Mouse (Mus musculus): ENCODE measurements around the gene Sorcs1. TPM values are rescaled to one million over a fixed set of nuclear protein-coding genes. Genes with fewer than 3 reads are reported as not detected.

The Sorcs1 gene
- polyA plus RNA-seq, 1 experiment from 2014 or later = 9.7 TPM

DNA sequence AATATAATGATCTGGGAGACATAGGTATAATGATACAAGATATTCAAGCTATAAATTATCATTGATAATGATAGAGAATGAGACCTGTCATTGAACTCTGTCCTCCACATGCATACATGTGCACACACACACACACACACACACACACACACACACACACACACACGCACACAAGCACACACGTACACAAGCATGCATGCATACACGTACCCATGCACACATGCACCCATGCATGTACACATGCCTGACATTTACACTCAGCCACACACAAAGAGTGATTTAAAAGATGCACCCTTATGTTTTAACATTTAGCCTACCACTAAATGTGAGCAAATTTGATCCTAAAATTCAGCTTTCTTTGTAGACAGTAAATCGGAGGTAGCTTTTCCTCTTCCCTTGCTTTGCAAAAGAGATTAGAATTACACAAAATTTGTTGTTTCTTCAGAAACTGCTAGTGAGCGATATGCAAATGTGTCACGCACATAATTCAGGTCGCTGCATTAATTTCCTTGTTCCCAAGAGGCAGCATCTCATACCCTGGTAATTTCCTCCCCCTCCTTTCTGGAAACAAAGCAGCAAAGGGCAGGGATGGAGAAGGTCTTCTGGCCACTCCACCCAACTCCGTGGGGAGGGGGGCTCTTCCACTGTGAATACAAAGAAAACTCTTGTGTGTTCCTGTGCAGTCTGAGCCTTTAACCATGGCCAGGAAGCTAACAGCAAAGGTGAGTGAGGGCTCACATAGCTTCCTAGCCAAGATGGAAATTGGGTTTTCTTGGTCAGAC lies 38.0 kb downstream of the Sorcs1 start:
- Histone ChIP-seq H3K4me1 (peaks cover 9% of the 10 kb centered on the region; the same call in 1 of the 2 replicates), H3K27ac (replicated peaks) (no peak overlapping the region), H3K9me3 (no peaks in the 10 kb centered on the region), H3K4me2 (replicated peaks) (no peak overlapping the region), H3K27me3 (no peaks in the 10 kb centered on the region), H3K36me3 (no peaks in the 10 kb centered on the region), H3K9ac (replicated peaks) (no peak overlapping the region), H3K4me3 (no peak overlapping the region)
- ATAC-seq (replicated peaks) = no peak
- 54% methylated on average over 8 of the region's 8 CpGs for WGBS

DNA sequence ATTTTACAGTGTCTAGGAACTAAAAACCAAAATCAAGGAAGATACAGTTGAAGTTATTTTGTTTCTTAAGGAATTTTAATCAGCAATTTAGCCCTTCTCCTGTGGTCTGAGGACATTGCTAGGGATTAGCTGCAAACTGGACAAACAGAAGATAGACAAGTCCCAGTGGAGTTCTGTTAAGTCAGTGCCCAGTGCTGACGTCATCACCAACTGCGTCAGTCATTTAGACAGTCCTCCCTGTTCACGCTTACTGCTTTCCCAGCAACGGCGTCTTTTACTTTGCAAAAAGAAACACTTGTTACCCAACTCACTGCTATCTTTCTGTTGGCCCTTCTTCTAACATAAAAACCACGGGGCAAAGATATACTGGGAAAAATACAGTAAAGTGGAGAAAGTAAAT lies 40.3 kb downstream of the Sorcs1 start:
- Histone ChIP-seq H3K27me3 (no peaks in the 10 kb centered on the region), H3K27ac (replicated peaks) (no peak overlapping the region), H3K4me3 (no peak overlapping the region), H3K36me3 (no peaks in the 10 kb centered on the region), H3K9me3 (no peaks in the 10 kb centered on the region), H3K4me2 (replicated peaks) (no peak overlapping the region), H3K4me1 (peaks cover 9% of the 10 kb centered on the region; the same call in 1 of the 2 replicates), H3K9ac (replicated peaks) (no peak overlapping the region)
- WGBS = 67% methylated on average over 6 of the region's 6 CpGs
- ATAC-seq (replicated peaks) = no peak

DNA sequence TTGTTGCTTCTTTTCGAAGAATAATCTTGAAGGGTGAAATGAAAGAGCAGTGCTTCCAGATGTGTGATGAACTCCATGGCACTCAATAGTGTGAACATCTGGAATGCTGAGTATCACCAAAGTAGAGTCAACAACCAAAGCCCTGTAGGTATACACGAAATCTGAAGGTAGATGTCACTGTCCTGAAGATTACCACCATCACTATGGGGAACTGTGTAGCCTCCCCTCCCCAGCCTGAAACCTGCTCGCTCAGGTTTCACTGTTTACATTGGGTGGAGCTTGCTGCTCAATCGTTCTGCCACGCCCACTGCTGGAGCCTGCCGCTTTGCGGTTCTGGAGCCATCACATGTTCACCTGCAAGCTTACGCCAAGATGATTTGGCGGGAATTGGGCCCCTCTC lies 64.4 kb downstream of the Sorcs1 start:
- H3K4me2 ChIP-seq (replicated peaks) = no peak overlapping the region
- no peaks in the 10 kb centered on the region for H3K36me3 ChIP-seq
- H3K27me3 ChIP-seq = no peaks in the 10 kb centered on the region
- peaks cover 5% of the 10 kb centered on the region; the same call in 1 of the 2 replicates for H3K4me1 ChIP-seq
- WGBS = 47% methylated on average over 9 of the region's 9 CpGs
- no peak overlapping the region for H3K4me3 ChIP-seq
- no peak overlapping the region for H3K9ac ChIP-seq (replicated peaks)
- H3K27ac ChIP-seq (replicated peaks) = no peak overlapping the region
- ATAC-seq (replicated peaks) = no peak
- H3K9me3 ChIP-seq = no peaks in the 10 kb centered on the region

DNA sequence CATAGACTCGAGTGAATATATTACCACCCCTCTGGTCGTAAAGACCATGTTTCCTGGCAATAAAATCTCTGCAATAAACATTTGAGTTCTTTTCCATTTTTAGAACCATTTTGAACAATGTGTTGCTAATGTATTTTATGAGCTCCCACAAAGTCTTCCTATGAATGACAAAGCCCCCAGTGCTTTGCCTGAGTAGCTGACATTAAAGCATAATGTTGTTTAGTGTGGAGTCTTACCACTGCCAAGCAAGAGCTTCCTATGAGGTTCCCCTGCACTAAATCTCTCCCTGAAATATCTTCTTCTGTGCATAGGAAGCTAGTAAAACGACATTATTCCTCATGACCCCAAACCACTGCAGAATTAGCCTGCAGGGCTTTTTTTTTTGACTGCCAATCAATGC lies 66.8 kb downstream of the Sorcs1 start:
- no peak for ATAC-seq (replicated peaks)
- Histone ChIP-seq H3K4me3 (no peak overlapping the region), H3K9me3 (no peaks in the 10 kb centered on the region), H3K27me3 (no peaks in the 10 kb centered on the region), H3K9ac (replicated peaks) (no peak overlapping the region), H3K4me2 (replicated peaks) (no peak overlapping the region), H3K36me3 (no peaks in the 10 kb centered on the region), H3K27ac (replicated peaks) (no peak overlapping the region), H3K4me1 (no peaks in the 10 kb centered on the region)
- 63% methylated on average over 3 of the region's 3 CpGs for WGBS

DNA sequence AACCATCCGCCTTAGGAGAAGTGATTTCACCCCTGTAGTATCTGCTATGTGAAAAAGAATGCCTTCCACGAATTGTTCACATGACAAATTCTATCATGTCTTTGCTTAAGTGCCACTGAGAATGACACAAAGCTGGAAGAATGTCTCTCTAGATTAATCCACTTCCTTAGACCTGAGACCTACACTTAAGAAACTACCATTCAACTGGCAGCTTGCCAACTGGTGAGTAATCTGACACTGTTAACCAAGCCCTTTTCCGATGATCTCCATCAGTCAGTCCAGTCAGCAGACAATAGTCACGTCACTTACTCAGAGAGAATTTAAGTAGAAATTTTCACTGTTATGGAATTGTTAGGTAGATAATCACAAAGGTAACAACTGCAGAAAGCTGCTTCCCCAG lies 74.6 kb downstream of the Sorcs1 start:
- Histone ChIP-seq H3K9me3 (no peaks in the 10 kb centered on the region), H3K4me2 (replicated peaks) (no peak overlapping the region), H3K9ac (replicated peaks) (no peak overlapping the region), H3K4me1 (no peaks in the 10 kb centered on the region), H3K27ac (replicated peaks) (no peak overlapping the region), H3K36me3 (no peaks in the 10 kb centered on the region), H3K4me3 (no peak overlapping the region), H3K27me3 (no peaks in the 10 kb centered on the region)
- 57% methylated on average over 4 of the region's 4 CpGs for WGBS
- ATAC-seq (replicated peaks) = no peak

DNA sequence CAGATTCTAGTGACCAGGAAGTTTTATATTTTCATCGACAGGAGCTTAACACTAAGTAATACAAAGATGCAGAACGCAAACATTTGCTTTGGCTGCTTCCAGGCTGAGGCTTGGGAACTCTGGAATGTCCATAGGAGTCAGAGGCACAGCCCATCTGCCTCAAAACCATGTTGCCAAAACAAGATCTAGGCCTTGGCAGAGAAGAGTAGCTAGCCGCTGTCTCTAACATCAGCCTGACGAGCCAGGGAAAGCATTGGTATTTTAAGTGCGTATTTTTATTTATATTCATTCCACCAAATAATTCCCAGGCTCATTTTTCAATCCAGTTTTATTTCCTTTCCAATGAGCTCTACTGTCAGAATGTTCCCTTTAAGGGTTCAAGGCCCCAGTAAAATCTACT lies 75.1 kb downstream of the Sorcs1 start:
- WGBS = 91% methylated on average over 5 of the region's 5 CpGs
- no peak overlapping the region for H3K27ac ChIP-seq (replicated peaks)

DNA sequence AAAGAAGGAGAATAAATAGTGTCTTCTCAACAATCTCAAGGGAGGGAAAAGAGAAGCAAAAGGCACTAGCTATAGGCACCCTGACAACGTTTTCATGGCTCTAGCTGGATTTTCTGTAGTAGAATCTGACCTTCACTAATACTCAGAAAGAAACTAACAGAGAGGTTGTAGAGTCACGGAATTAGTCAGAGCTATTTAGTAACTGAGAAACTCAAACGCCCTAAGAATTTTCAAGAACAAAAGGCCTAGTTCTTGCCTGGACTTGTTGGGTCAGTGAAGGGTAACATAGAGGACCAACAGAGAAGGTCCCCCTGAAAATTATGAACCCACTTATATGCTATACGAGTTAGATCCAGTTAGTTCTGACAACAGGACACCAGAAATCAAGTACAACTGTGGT lies 81.1 kb downstream of the Sorcs1 start:
- ATAC-seq (replicated peaks) = no peak
- Histone ChIP-seq H3K4me3 (no peak overlapping the region), H3K36me3 (no peaks in the 10 kb centered on the region), H3K27ac (replicated peaks) (no peak overlapping the region), H3K9ac (replicated peaks) (no peak overlapping the region), H3K9me3 (no peaks in the 10 kb centered on the region), H3K27me3 (no peaks in the 10 kb centered on the region), H3K4me1 (no peaks in the 10 kb centered on the region), H3K4me2 (replicated peaks) (no peak overlapping the region)
- 87% methylated on average over 4 of the region's 4 CpGs for WGBS

More for the DNA sequence above, 75.1 kb downstream of the Sorcs1 start:
- Histone ChIP-seq H3K4me3 (no peak overlapping the region), H3K9me3 (no peaks in the 10 kb centered on the region), H3K36me3 (no peaks in the 10 kb centered on the region), H3K4me2 (replicated peaks) (no peak overlapping the region), H3K27me3 (no peaks in the 10 kb centered on the region), H3K9ac (replicated peaks) (no peak overlapping the region), H3K4me1 (no peaks in the 10 kb centered on the region)
- ATAC-seq (replicated peaks) = no peak

DNA sequence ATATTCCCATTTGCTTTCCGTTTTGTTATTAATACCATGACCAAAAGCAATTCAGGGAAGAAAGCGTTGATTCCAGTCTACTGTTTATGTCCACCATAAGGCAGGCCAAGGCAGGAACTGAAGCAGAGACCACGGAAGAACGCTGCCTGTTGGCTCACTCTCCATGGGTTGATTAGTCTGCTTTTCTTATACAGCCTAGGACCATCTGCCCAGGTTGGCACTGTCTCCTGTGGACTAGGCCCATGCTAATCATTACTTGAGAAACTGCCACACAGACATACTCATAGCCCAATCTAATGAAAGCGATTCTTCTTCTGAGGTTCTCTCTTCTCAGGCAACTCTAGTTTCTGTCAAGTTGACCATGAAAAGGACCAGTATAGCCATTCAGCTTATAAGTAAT lies 92.3 kb downstream of the Sorcs1 start:
- H3K4me3 ChIP-seq = no peak overlapping the region
- H3K9me3 ChIP-seq = no peaks in the 10 kb centered on the region
- 81% methylated on average over 5 of the region's 5 CpGs for WGBS
- H3K9ac ChIP-seq (replicated peaks) = no peak overlapping the region
- no peaks in the 10 kb centered on the region for H3K36me3 ChIP-seq
- no peaks in the 10 kb centered on the region for H3K4me1 ChIP-seq
- no peak overlapping the region for H3K4me2 ChIP-seq (replicated peaks)
- ATAC-seq (replicated peaks) = peak; percentile 55; the same call in 1 of the 2 replicates
- H3K27me3 ChIP-seq = no peaks in the 10 kb centered on the region
- H3K27ac ChIP-seq (replicated peaks) = no peak overlapping the region

DNA sequence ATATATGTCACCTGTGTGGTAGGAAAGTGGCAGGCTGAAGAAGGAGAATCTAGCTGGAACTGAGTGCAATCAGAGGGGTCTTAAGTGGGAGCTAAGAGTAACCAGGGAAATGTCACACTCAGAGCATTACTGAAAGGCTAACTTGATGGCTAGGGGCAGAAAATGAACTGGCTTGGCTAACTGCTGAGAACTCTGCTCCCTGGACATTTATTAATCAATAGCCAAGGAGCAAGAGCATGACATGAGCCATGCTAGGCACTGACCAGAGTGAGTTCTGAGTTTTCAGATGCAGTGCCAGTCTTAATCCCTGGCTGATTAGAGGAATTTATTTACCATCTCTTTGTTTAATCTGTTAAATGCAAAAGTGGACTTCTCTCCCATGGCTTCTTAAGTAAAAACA lies 95.5 kb downstream of the Sorcs1 start:
- H3K27ac ChIP-seq (replicated peaks) = no peak overlapping the region
- no peak overlapping the region for H3K9ac ChIP-seq (replicated peaks)
- no peaks in the 10 kb centered on the region for H3K9me3 ChIP-seq
- H3K4me1 ChIP-seq = no peaks in the 10 kb centered on the region
- H3K36me3 ChIP-seq = no peaks in the 10 kb centered on the region
- no peaks in the 10 kb centered on the region for H3K27me3 ChIP-seq
- ATAC-seq (replicated peaks) = no peak
- no peak overlapping the region for H3K4me3 ChIP-seq
- no peak overlapping the region for H3K4me2 ChIP-seq (replicated peaks)

DNA sequence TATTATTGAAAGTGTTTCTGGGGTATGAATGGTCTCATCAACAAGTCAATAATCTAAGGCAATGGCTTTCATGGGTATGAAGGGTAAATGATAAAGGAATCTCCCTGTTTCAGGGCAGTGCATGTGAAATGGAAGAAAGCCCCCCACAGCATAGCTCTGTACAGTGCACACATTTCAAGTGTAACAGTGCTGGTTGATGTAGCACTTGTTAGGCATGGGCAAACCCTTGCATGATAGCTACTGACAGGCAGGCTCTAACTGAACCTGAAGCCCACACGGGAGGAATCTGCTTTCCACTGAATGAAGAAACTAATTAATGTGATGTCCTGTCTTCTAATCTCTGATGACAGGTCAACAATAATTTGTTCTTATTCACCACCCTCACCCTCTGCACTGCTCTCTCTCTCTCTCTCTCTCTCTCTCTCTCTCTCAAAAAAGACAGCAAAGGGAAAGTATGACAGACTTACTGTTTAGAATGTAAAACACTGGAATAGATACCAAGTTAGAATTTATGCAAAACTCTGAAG lies 108.7 kb downstream of the Sorcs1 start:
- WGBS = 50% methylated on average over 1 of the region's 1 CpGs
- no peak overlapping the region for H3K4me2 ChIP-seq (replicated peaks)
- H3K27me3 ChIP-seq = no peaks in the 10 kb centered on the region
- no peaks in the 10 kb centered on the region for H3K36me3 ChIP-seq
- no peaks in the 10 kb centered on the region for H3K4me1 ChIP-seq
- no peak overlapping the region for H3K9ac ChIP-seq (replicated peaks)
- H3K4me3 ChIP-seq = no peak overlapping the region
- no peaks in the 10 kb centered on the region for H3K9me3 ChIP-seq
- ATAC-seq (replicated peaks) = no peak
- no peak overlapping the region for H3K27ac ChIP-seq (replicated peaks)

DNA sequence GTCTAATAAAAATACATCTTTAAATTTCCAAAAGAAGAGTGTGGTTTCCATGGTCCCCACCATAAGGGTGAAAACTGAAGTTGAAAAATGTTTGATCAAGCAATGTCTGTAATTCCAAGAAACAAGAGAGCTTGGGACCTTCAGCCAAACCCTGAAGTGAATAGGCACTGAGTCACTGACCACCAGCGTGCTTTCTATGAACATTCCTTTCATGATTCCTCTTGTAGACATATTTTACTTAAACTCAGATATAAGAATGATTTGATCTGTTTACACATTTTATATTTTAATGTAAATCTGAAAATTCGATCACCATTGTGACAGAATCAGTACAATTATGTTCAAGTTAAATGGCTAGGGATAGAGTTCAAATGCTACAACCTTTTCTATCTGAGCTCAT lies 112.1 kb downstream of the Sorcs1 start:
- Histone ChIP-seq H3K4me3 (no peak overlapping the region), H3K9ac (replicated peaks) (no peak overlapping the region), H3K4me2 (replicated peaks) (no peak overlapping the region), H3K27ac (replicated peaks) (no peak overlapping the region), H3K9me3 (no peaks in the 10 kb centered on the region), H3K36me3 (no peaks in the 10 kb centered on the region), H3K27me3 (no peaks in the 10 kb centered on the region), H3K4me1 (no peaks in the 10 kb centered on the region; the same call in 1 of the 2 replicates)
- no peak for ATAC-seq (replicated peaks)
- 93% methylated on average over 2 of the region's 2 CpGs for WGBS

DNA sequence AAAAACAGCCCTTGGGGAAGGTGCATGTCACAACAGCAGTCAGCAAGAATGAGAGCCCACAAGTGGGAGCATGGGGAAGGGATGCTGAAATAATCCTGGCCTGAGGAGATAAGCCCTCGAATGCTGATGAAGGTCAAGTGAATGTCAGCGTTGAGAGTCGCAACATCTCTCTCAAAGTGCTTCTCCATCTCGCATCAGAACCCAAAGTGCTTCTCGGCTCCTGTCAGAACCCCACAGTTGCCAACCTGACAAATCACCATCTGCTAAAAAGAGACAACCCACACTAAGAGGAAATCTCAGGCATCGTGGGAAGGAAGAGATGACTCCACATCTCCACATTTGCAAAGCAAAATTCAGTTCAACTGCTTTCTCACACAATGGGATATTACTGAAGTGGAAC lies 119.7 kb downstream of the Sorcs1 start:
- H3K36me3 ChIP-seq = no peaks in the 10 kb centered on the region
- ATAC-seq (replicated peaks) = no peak
- 19% methylated on average over 6 of the region's 6 CpGs for WGBS

DNA sequence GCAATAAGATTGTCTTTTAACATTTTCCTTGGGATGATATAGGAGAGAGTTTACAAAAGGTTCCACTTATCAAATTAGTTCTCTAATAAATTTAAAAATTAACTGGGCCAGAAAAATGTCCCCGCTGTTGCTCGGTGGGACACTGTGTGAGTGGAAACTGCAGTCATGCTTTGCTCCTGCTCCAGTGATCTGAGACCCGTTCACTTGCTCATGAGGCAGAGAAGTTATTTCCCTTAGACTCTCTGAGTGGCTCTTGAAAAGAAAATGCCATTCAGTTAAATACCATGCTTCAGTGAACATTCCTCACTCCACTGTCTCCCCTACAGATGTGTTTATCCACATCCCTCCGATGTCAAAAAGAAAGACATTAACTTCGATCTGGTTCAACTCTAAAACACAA lies 144.4 kb downstream of the Sorcs1 start:
- Histone ChIP-seq H3K36me3 (no peaks in the 10 kb centered on the region), H3K4me2 (replicated peaks) (no peak overlapping the region), H3K27ac (replicated peaks) (no peak overlapping the region), H3K9me3 (no peaks in the 10 kb centered on the region), H3K4me3 (no peak overlapping the region), H3K9ac (replicated peaks) (no peak overlapping the region), H3K4me1 (no peaks in the 10 kb centered on the region), H3K27me3 (no peaks in the 10 kb centered on the region)
- ATAC-seq (replicated peaks) = no peak
- WGBS = 40% methylated on average over 5 of the region's 5 CpGs

More for the DNA sequence above, 119.7 kb downstream of the Sorcs1 start:
- Histone ChIP-seq H3K27me3 (no peaks in the 10 kb centered on the region), H3K4me1 (no peaks in the 10 kb centered on the region), H3K9me3 (no peaks in the 10 kb centered on the region), H3K4me2 (replicated peaks) (no peak overlapping the region), H3K4me3 (no peak overlapping the region), H3K27ac (replicated peaks) (no peak overlapping the region), H3K9ac (replicated peaks) (no peak overlapping the region)
